Mouse (Mus musculus) hindbrain, embryonic 11.5 days (tissue): ENCODE results near the gene E2f1. TPM values are rescaled to one million over a fixed set of nuclear protein-coding genes. Genes with fewer than 3 reads are reported as not detected.

Experiments
- ATAC-seq: fragments of 200-750 bp; cut with Nextera tagmentation; 2 replicates; pipeline ENCODE4 v1.8.0; 2017; ENCODE audit warnings: mild to moderate bottlenecking, moderate TSS enrichment, moderate library complexity; ENCODE audit not compliant: low FRiP score
- DNase-seq: peaks from one replicate; pipeline ENCODE4 v3.0.0-alpha.2; 2015; ENCODE audit warnings: low spot score
- H3K27ac ChIP-seq: fragments of 300-500 bp; sonication (generic); 2 replicates; pipeline ENCODE4 v1.5.1; 2014; ENCODE audit warnings: mild to moderate bottlenecking, low read depth, low read length
- H3K27me3 ChIP-seq: fragments of 300-500 bp; sonication (generic); 2 replicates; pipeline ENCODE4 v1.6.1; 2014; ENCODE audit warnings: mild to moderate bottlenecking, low read length, moderate library complexity, mixed read lengths; ENCODE audit not compliant: control insufficient read depth, insufficient read depth
- H3K36me3 ChIP-seq: fragments of 300-500 bp; sonication (generic); 2 replicates; pipeline ENCODE4 v1.6.1; 2014; ENCODE audit warnings: mild to moderate bottlenecking, low read length, moderate library complexity, mixed read lengths; ENCODE audit not compliant: control insufficient read depth, insufficient read depth
- H3K4me1 ChIP-seq: fragments of 300-500 bp; sonication (generic); replicated peaks from 2 replicates; pipeline ENCODE4 v1.6.1; 2014; ENCODE audit warnings: low read length, mixed read lengths; ENCODE audit not compliant: control insufficient read depth, insufficient read depth
- H3K4me2 ChIP-seq: fragments of 300-500 bp; sonication (generic); replicated peaks from 2 replicates; pipeline ENCODE4 v1.6.1; 2014; ENCODE audit warnings: mild to moderate bottlenecking, low read depth, low read length
- H3K4me3 ChIP-seq: fragments of 300-500 bp; sonication (generic); 2 replicates; pipeline ENCODE4 v1.5.1; 2014; ENCODE audit warnings: low read depth, low read length
- H3K9ac ChIP-seq: fragments of 300-500 bp; sonication (generic); 2 replicates; pipeline ENCODE4 v1.6.1; 2014; ENCODE audit warnings: low read depth, low read length
- H3K9me3 ChIP-seq: fragments of 300-500 bp; sonication (generic); 2 replicates; pipeline ENCODE4 v1.6.1; 2016; ENCODE audit warnings: low read length; ENCODE audit not compliant: control insufficient read depth
- WGBS: fragments of 180-500 bp; shearing (Covaris S2); extraction: QIAGEN DNeasy Blood & Tissue Kit; methylation state at CpG from one replicate; pipeline ENCODE4 v1.1.7; 2014; 5-methylcytosine and 5-hydroxymethylcytosine counted together
- polyA plus RNA-seq: library from polyadenylated mRNA; unstranded; fragments of >200 nt; fragmentation: Nextera tagmentation; extraction: Ambion mirVana; gene quantifications from 2 replicates; pipeline ENCODE4 v1.2.1, GENCODE M21; 2014

E2f1 gene
- polyA plus RNA-seq, 1 experiment from 2014 or later, result 13.0 TPM

DNA sequence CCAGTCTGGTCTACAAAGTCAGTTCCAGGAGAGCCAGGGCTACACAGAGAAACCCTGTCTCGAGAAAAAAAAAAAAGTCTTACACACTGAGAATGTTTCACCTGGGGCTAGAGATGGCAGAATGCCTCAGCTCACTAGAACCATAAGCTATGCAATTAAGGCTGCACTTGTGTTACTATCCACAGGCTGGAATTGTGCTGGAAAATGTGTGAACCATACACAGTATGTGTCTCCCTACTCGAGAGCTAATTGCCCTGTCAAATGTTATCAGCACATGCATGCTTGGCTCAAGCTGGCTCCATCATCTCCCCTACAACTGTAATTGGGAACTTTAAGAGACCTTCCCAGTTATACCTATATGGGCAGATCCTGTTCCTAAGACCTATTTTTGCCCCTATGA lies 18.8 kb downstream of the E2f1 start:
- ATAC-seq (no peak), DNase-seq (no peak)
- H3K4me1 ChIP-seq, result peaks cover 9% of the 10 kb centered on the region; the same call in 1 of the 2 replicates
- H3K4me3 ChIP-seq, result no peak overlapping the region
- no peaks in the 10 kb centered on the region for H3K9me3 ChIP-seq
- no peak overlapping the region for H3K9ac ChIP-seq
- 94% methylated on average over 2 of the region's 2 CpGs for WGBS
- no peak overlapping the region for H3K27ac ChIP-seq
- H3K27me3 ChIP-seq, result peaks cover 12% of the 10 kb centered on the region; the same call in 1 of the 2 replicates
- H3K4me2 ChIP-seq, result no peak overlapping the region
- no peaks in the 10 kb centered on the region for H3K36me3 ChIP-seq

DNA sequence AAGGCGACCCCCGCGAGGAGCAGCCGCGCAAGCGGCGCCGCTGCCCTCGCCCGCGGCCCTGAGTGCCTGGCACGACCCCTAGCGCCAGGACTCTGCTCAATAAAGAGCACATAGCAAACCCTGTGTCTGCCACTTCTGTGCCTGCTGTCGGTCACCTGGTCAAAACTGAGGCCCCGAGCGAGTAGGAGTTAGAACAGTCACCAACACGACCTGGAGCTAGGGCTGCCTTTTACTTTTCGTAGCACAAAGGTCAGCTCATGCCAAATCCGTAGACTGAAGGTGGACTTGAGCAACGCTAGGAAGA lies 19.9 kb downstream of the E2f1 start:
- H3K4me3 ChIP-seq, result peak overlapping the region; percentile 29
- peak overlapping the region; percentile 76 for H3K4me2 ChIP-seq
- peaks cover 9% of the 10 kb centered on the region; the same call in 1 of the 2 replicates for H3K4me1 ChIP-seq
- DNase-seq (no peak), ATAC-seq (no peak)
- H3K27ac ChIP-seq, result no peak overlapping the region
- H3K9me3 ChIP-seq, result no peaks in the 10 kb centered on the region
- no peak overlapping the region for H3K9ac ChIP-seq
- no peaks in the 10 kb centered on the region for H3K36me3 ChIP-seq
- 16% methylated on average over 20 of the region's 20 CpGs for WGBS
- H3K27me3 ChIP-seq, result peaks cover 12% of the 10 kb centered on the region; the same call in 1 of the 2 replicates

DNA sequence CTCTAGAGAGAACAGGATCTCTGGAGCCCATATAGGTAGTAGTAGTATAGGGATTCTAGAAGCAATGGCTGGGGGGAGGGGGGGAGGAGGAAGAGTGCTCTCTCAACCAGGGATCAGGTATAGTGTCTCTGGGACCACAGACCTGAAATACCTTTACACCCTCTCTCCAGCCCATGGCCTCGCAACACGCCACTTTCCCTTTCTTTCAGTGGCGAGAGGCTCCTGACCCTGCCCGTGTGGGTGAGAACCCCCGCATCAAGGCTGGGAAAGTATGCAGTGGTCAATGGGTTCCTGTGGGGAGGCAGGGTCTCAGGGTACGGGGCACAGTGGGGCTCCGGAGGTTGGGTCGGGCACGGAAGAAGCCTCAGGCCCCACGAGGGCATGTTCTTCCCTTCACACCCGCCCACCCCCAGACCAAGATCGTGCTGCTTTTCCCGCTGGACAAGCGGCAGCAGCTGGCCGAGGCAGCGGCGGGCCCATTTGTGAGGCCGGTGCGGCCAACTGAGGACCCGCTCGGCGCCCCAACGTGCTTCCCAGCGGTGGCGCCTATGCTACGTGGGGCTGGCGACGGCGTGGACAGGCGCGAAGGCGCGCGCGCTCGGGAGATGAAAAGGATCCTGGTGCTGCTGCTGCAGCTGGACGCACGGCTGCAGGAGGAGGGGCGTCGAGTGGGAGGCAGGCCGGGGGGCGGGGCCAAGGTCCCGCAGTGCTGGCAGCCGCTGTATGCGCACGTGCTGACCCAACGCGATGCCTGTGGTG lies 20.4 kb downstream of the E2f1 start:
- peak overlapping the region; percentile 29 for H3K4me3 ChIP-seq
- peak; percentile 79 for ATAC-seq
- H3K36me3 ChIP-seq, result no peaks in the 10 kb centered on the region
- H3K9me3 ChIP-seq, result no peaks in the 10 kb centered on the region
- WGBS, result 4% methylated on average over 44 of the region's 48 CpGs
- DNase-seq, result peak; percentile 86
- H3K4me2 ChIP-seq, result peak overlapping the region; percentile 76
- H3K27me3 ChIP-seq, result peaks cover 12% of the 10 kb centered on the region; the same call in 1 of the 2 replicates
- peak overlapping the region; percentile 20; the same call in 1 of the 2 replicates for H3K9ac ChIP-seq
- H3K4me1 ChIP-seq, result peaks cover 9% of the 10 kb centered on the region; the same call in 1 of the 2 replicates
- H3K27ac ChIP-seq, result no peak overlapping the region

DNA sequence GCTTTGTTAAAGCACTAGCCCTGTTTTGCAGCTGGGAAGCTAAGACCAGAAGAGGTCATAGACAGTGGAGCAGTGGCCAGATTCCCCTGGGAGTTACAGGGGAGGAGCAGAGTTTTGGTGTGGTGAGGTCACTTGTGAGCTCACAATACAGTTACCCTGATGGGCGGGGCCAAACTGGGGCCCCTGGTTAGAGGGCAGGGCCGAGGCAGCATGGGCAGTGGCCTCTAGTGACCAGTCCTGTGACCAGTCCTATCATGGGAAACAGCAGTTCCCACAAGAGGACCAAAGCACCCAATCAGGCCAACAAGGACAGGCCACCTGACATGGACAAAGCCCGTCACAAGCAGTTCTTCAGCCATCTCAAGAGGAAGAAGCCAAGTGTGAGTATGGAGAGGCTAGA lies 21.0 kb downstream of the E2f1 start:
- Histone ChIP-seq H3K4me2 (peak overlapping the region; percentile 76), H3K27me3 (peaks cover 12% of the 10 kb centered on the region; the same call in 1 of the 2 replicates), H3K27ac (no peak overlapping the region), H3K9ac (no peak overlapping the region), H3K4me1 (peaks cover 9% of the 10 kb centered on the region; the same call in 1 of the 2 replicates), H3K9me3 (no peaks in the 10 kb centered on the region), H3K36me3 (no peaks in the 10 kb centered on the region), H3K4me3 (no peak overlapping the region)
- DNase-seq (peak; percentile 45), ATAC-seq (0 out of 2 replicates have a peak, but pooled peaks have one; percentile 0)
- WGBS, result 39% methylated on average over 3 of the region's 3 CpGs

DNA sequence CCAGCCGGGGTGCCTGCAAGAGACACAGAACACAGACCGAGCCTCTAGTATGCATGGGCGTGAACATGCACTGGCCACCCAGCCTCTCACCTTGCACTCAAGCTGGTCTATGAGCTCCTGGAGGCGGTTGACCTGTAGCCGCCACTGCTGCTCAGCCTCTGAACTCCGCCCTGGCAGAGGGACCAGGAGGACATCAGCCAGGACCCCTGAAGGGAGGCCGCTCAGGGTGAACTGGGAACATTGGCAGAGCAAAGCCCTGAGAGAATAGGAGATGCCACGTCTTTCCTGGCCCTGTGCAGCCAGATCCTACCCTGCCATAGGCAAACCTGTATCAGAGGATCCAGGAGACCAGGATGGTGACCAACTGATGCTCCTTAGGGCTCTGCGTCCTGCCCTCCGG lies 23.0 kb downstream of the E2f1 start, which contains the start of gene 1700003F12Rik:
Gene 1700003F12Rik (plus strand): TSS at position 375 of the 400 bp plus-strand sequence.
- Histone ChIP-seq H3K4me3 (no peak within 1 kb of the TSS), H3K9me3 (no peaks in the 10 kb centered on the region), H3K4me1 (0 out of 2 replicates have a peak, but pooled peaks cover 3% of the 10 kb centered on the region), H3K9ac (no peak within 1 kb of the TSS), H3K27me3 (peaks cover 9% of the 10 kb centered on the region; the same call in 1 of the 2 replicates), H3K36me3 (no peaks in the 10 kb centered on the region), H3K4me2 (no peak within 1 kb of the TSS), H3K27ac (no peak within 1 kb of the TSS)
- DNase-seq (peak; percentile 1), ATAC-seq (no peak)
- 91% methylated on average over 10 of the region's 10 CpGs for WGBS

DNA sequence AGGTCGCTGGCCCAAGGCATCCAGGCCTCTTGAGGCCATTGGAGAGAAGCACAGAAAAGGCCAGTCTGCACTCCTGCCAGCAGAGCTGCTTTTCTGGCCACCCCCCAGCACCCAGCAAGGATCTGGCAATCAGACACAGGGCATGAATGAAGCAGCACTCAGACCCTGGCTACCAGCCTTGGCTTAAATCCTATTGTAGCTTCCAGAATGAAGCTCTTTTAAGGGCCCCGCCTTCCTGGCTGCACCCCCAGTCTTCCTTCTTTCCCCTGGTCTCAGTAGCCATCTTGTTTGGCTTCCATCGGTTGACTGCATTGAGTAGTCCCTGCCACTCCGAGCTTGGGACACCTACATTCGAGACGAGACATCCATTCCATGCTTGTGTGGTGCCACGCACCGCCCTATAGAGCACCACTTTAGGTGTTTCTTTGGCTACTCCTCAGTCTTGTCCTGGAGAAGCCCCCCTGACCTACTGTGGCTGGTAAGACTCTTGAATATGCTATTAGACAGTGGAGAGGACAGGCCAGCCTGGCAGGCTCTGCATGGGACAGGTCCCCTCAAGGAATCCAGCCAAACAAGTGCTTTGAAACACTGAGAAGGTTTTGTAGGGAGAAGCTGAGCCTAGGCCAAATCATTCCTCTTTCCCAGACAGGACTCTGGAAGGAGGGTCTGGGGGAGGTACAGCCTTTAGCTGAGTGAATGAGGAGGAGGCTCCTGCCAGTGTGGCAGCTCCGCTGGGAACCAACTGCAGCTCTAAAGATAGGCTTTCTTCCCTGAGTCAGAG lies 25.9 kb downstream of the E2f1 start:
- no peak for DNase-seq
- Histone ChIP-seq H3K4me2 (no peak overlapping the region), H3K9ac (no peak overlapping the region), H3K36me3 (no peaks in the 10 kb centered on the region), H3K27me3 (no peaks in the 10 kb centered on the region), H3K9me3 (no peaks in the 10 kb centered on the region), H3K27ac (no peak overlapping the region), H3K4me1 (no peaks in the 10 kb centered on the region), H3K4me3 (no peak overlapping the region)
- ATAC-seq, result no peak
- WGBS, result 89% methylated on average over 9 of the region's 9 CpGs

DNA sequence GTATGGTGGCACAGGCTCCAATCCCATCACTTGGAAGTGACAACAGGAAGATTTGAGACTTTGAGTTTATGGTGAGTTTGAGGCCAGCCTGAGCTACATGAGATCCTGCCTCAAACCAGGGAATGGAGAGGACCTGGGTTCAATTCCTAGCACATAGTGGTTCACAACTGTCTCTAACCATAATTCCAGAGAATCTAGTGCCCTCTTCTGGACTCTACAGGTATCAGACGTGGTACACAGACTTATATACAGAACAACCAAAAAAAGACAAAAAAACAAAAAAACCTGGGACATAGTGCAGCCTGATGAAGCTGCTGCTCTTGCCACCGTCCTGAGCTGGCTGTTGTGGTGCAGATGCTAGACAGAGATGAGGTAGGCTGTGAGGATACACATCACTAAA lies 28.1 kb downstream of the E2f1 start:
- Histone ChIP-seq H3K27ac (no peak overlapping the region), H3K4me2 (no peak overlapping the region), H3K27me3 (no peaks in the 10 kb centered on the region), H3K4me3 (no peak overlapping the region), H3K36me3 (no peaks in the 10 kb centered on the region), H3K9me3 (no peaks in the 10 kb centered on the region), H3K4me1 (no peaks in the 10 kb centered on the region), H3K9ac (no peak overlapping the region)
- DNase-seq, result no peak
- no peak for ATAC-seq
- 86% methylated on average over 2 of the region's 2 CpGs for WGBS

DNA sequence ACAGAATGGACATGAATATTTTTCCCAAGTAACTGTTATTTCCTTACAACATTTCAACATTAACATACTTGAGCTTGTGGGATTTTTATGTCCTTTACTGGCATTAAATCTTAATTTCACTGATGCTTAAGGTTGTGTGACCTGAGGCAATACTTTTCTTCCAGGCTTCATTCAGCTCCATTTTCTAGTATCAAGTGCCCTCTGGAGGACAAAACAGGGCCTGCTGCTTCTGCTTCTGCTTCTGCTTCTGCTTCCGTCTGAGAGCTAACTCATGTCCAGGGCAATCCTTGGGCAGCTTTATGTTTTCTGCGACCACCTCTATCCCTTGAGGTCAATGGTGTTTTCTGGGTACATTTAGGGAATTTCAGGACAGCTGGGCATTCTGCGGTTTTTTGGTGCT lies 30.0 kb downstream of the E2f1 start:
- Histone ChIP-seq H3K9me3 (no peaks in the 10 kb centered on the region), H3K4me3 (no peak overlapping the region), H3K36me3 (peaks cover 6% of the 10 kb centered on the region), H3K4me2 (no peak overlapping the region), H3K4me1 (no peaks in the 10 kb centered on the region), H3K27ac (no peak overlapping the region), H3K27me3 (no peaks in the 10 kb centered on the region), H3K9ac (no peak overlapping the region)
- DNase-seq (peak; percentile 49), ATAC-seq (no peak)
- WGBS, result 80% methylated on average over 3 of the region's 3 CpGs
